In the genomic region with DNA sequence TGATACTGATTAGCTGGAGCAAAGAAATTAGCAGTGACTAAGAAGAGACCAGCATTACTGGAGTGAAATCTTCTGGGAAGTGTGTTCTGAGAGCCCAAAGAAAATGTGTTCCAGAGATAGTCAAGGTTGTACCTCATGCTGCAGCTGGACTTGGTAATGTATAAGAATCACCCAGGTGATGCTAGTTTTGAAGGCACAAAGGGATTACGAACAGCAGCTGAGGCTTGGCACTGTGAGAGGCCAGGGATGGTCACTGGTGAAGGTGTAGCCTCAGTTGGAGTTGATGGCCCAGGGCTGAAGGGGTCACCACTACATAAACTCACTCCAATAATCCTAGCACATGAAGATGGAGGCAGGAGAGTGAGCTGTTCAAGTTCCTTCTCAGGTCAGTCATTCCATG, we compare ENCODE assay signal across 8 mouse cellular contexts. TPM values are rescaled to one million over a fixed set of nuclear protein-coding genes. Genes with fewer than 3 reads are reported as not detected.
DNase-seq lines count a peak whose midpoint lies in the region; ATAC-seq and TF ChIP-seq lines count a peak whose summit lies in the region.

Gene Snrpa1 (plus strand): TSS at position 301 of the 400 bp plus-strand sequence.

- 79% methylated on average over 1 of the region's 1 CpGs for WGBS in forebrain, embryonic 16.5 days
- 69% methylated on average over 1 of the region's 1 CpGs for WGBS in hindbrain, embryonic 14.5 days
- WGBS in liver, embryonic 16.5 days (ENCODE audit: insufficient replicate concordance), result 62% methylated on average over 1 of the region's 1 CpGs

- no peak for TF ChIP-seq CTCF in Patski (IDR thresholded peaks at IDR 0.05)

- peak within 1 kb of the TSS; percentile 99 for H3K4me3 ChIP-seq in forebrain, embryonic 16.5 days (replicated peaks; ENCODE audit: low read length)
- H3K4me3 ChIP-seq in hindbrain, embryonic 14.5 days (replicated peaks; ENCODE audit: low read length), result peak within 1 kb of the TSS; percentile 80
- H3K4me3 ChIP-seq in liver, embryonic 16.5 days (ENCODE audit: low read depth, low read length), result peak within 1 kb of the TSS; percentile 93

- H3K36me3 ChIP-seq in forebrain, embryonic 16.5 days (ENCODE audit: control insufficient read depth, insufficient read depth), result 0 out of 2 replicates have a peak, but pooled peaks cover 5% of the 10 kb centered on the region
- H3K36me3 ChIP-seq in hindbrain, embryonic 14.5 days (replicated peaks; ENCODE audit: control insufficient read depth, insufficient read depth), result peaks cover 15% of the 10 kb centered on the region
- H3K36me3 ChIP-seq in liver, embryonic 16.5 days (ENCODE audit: control insufficient read depth, insufficient read depth), result peaks cover 7% of the 10 kb centered on the region

- H3K27me3 ChIP-seq in Patski, result no peaks in the 10 kb centered on the region
- peaks cover 2% of the 10 kb centered on the region; the same call in 1 of the 2 replicates for H3K27me3 ChIP-seq in forebrain, embryonic 16.5 days (replicated peaks; ENCODE audit: control insufficient read depth, insufficient read depth, low read length)
- no peaks in the 10 kb centered on the region for H3K27me3 ChIP-seq in hindbrain, embryonic 14.5 days (ENCODE audit: control insufficient read depth, insufficient read depth, low read length)
- no peaks in the 10 kb centered on the region for H3K27me3 ChIP-seq in liver, embryonic 16.5 days (ENCODE audit: control insufficient read depth, insufficient read depth, low read depth, low read length)

- POLR2A ChIA-PET in Patski (lab: Charles Lee), result no interaction called here

- CTCF ChIA-PET in Patski (lab: Charles Lee), result interaction anchor here (1.1 to 1.3 kb wide), 2 partner anchors 354 to 360 kb away, joined by 3 read pairs; no protein-coding TSS in a partner anchor

- peak within 1 kb of the TSS; percentile 90 for H3K9ac ChIP-seq in forebrain, embryonic 16.5 days (replicated peaks; ENCODE audit: low read depth, low read length)
- H3K9ac ChIP-seq in hindbrain, embryonic 14.5 days, result no peak within 1 kb of the TSS
- H3K9ac ChIP-seq in liver, embryonic 16.5 days (ENCODE audit: low read depth, low read length), result peak within 1 kb of the TSS; percentile 92

- H3K27ac ChIP-seq in forebrain, embryonic 16.5 days (ENCODE audit: low read length), result no peak within 1 kb of the TSS
- no peak within 1 kb of the TSS for H3K27ac ChIP-seq in hindbrain, embryonic 14.5 days
- no peak within 1 kb of the TSS; the same call in 1 of the 2 replicates for H3K27ac ChIP-seq in liver, embryonic 16.5 days (ENCODE audit: low read length)

- H3K4me2 ChIP-seq in forebrain, embryonic 16.5 days (ENCODE audit: low read length), result peak within 1 kb of the TSS; percentile 96
- H3K4me2 ChIP-seq in hindbrain, embryonic 14.5 days (replicated peaks), result peak within 1 kb of the TSS; percentile 84
- H3K4me2 ChIP-seq in liver, embryonic 16.5 days (ENCODE audit: low read depth, low read length), result peak within 1 kb of the TSS; percentile 82

- peaks cover 19% of the 10 kb centered on the region for H3K4me1 ChIP-seq in forebrain, embryonic 16.5 days (replicated peaks; ENCODE audit: control insufficient read depth, insufficient read depth, low read length)
- H3K4me1 ChIP-seq in hindbrain, embryonic 14.5 days (replicated peaks; ENCODE audit: control insufficient read depth, insufficient read depth, low read length), result peaks cover 12% of the 10 kb centered on the region
- H3K4me1 ChIP-seq in liver, embryonic 16.5 days (ENCODE audit: control insufficient read depth, low read depth, low read length), result peaks cover 15% of the 10 kb centered on the region

- no peak for ATAC-seq in Patski
- no peak for ATAC-seq in forebrain, embryonic 16.5 days
- ATAC-seq in hindbrain, embryonic 14.5 days (ENCODE audit: low FRiP score), result no peak
- ATAC-seq in liver, embryonic 16.5 days (ENCODE audit: low read depth), result no peak

- no peaks in the 10 kb centered on the region for H3K9me3 ChIP-seq in forebrain, embryonic 16.5 days (ENCODE audit: control insufficient read depth, low read length)
- no peaks in the 10 kb centered on the region for H3K9me3 ChIP-seq in hindbrain, embryonic 14.5 days (ENCODE audit: control insufficient read depth, low read length)
- H3K9me3 ChIP-seq in liver, embryonic 16.5 days (replicated peaks; ENCODE audit: control insufficient read depth, low read length), result no peaks in the 10 kb centered on the region

- in situ Hi-C loops in Patski (cut with MboI; ENCODE audit: low pct_unique_long_range_greater_than_20kb), result loop anchor here (10.0 to 25.0 kb wide), 3 partner anchors 324 to 721 kb away; no protein-coding TSS in a partner anchor

- no peak for DNase-seq in adrenal gland, adult 18-20 months (ENCODE audit: low spot score in 2 of 2)
- DNase-seq in adrenal gland, adult (ENCODE audit: inconsistent age in 2 of 2, low spot score in 1 of 2), result no peak
- DNase-seq in Patski (ENCODE audit: low read depth, low spot score), result no peak
- no peak for DNase-seq in hindbrain, embryonic 14.5 days (ENCODE audit: low spot score)
- no peak for DNase-seq in cerebellum, adult 9-11 months
- no peak for DNase-seq in spleen, postnatal 36 days (ENCODE audit: low spot score in 2 of 2)

RNA-seq across cellular contexts. Expression of gene Snrpa1, which starts in this region (rescaled TPM):
- total RNA-seq in adrenal gland, adult 18-20 months (2021), result 10 to 100 TPM; 33.8 to 37.2 TPM
- polyA plus RNA-seq in Patski (2021), result 54.6 TPM
- polyA plus RNA-seq in forebrain, embryonic 16.5 days (2015; fragmentation: Nextera tagmentation; extraction: Ambion mirVana), result 147 and 154 TPM in 2 replicates
- 119 and 124 TPM in 2 replicates for polyA plus RNA-seq in hindbrain, embryonic 14.5 days (2014; fragmentation: Nextera tagmentation; extraction: Ambion mirVana)
- polyA plus RNA-seq in liver, embryonic 16.5 days (2015; fragmentation: Nextera tagmentation; extraction: Ambion mirVana), result 65.7 and 75.6 TPM in 2 replicates
